Mouse (Mus musculus) lung, adult 2 months (tissue): ENCODE measurements around the gene Svs1. TPM values are rescaled to one million over a fixed set of nuclear protein-coding genes. Genes with fewer than 3 reads are reported as not detected.

Experiments
- DNase-seq: peaks from one replicate; pipeline ENCODE4 v3.0.0; 2022
- H3K4me1 ChIP-seq: fragments of 200-500 bp; 2 replicates; pipeline ENCODE4 v1.6.1; 2011; ENCODE audit warnings: low read length; ENCODE audit not compliant: control insufficient read depth, insufficient read depth
- H3K4me3 ChIP-seq: fragments of 200-500 bp; replicated peaks from 2 replicates; pipeline ENCODE3; 2011; ENCODE audit warnings: low read depth, mild to moderate bottlenecking, control low read depth, low read length; ENCODE audit errors: extremely low read depth
- CTCF ChIP-seq: fragments of 200-500 bp; IDR thresholded peaks from 2 replicates; pipeline ENCODE4 v1.5.1; 2011; ENCODE audit warnings: mild to moderate bottlenecking, low read length, control low read depth; ENCODE audit not compliant: insufficient read depth
- POLR2A ChIP-seq: fragments of 200-500 bp; IDR thresholded peaks from 2 replicates; pipeline ENCODE4 v1.6.1; 2011; ENCODE audit warnings: low read depth, mild to moderate bottlenecking, control low read depth, low read length, borderline replicate concordance; ENCODE audit errors: extremely low read depth
- WGBS: fragments of 180-500 bp; shearing (Covaris S2); methylation state at CpG from one replicate; pipeline ENCODE4 v1.1.7; 2018; 5-methylcytosine and 5-hydroxymethylcytosine counted together
- polyA plus RNA-seq: library from polyadenylated mRNA; depleted of rRNA; stranded (reverse); fragments of >200 nt; gene quantifications from 2 replicates; pipeline ENCODE4 v1.2.3, GENCODE M21; 2012

Svs1 gene
- polyA plus RNA-seq, 1 experiment: not detected

- Histone ChIP-seq H3K4me1 (no peaks in the 10 kb centered on the region), H3K4me3 (no peak overlapping the region)
- no peak for TF ChIP-seq CTCF
- no peak for TF ChIP-seq POLR2A
- WGBS: 49% methylated on average over 7 of the region's 7 CpGs
- no peak for DNase-seq
Measured at GRCm38 (mm10) chr6:49009161-49009555, 22.5 kb downstream of the Svs1 start.

- WGBS: 87% methylated on average over 1 of the region's 1 CpGs
- TF ChIP-seq CTCF (no peak), POLR2A (no peak)
- Histone ChIP-seq H3K4me1 (no peaks in the 10 kb centered on the region), H3K4me3 (no peak overlapping the region)
- DNase-seq: no peak
Measured at GRCm38 (mm10) chr6:49009665-49010064, 23.0 kb downstream of the Svs1 start.

GRCm38 (mm10) chr6:49011191-49011590 is 24.5 kb downstream of the Svs1 start:
- TF ChIP-seq CTCF (no peak), POLR2A (no peak)
- no peak overlapping the region for H3K4me3 ChIP-seq
- no peaks in the 10 kb centered on the region for H3K4me1 ChIP-seq
- 62% methylated on average over 5 of the region's 5 CpGs for WGBS
- DNase-seq: no peak

GRCm38 (mm10) chr6:49013023-49013422 is 26.4 kb downstream of the Svs1 start:
- no peak for DNase-seq
- TF ChIP-seq CTCF (no peak), POLR2A (no peak)
- WGBS: 77% methylated on average over 4 of the region's 4 CpGs
- Histone ChIP-seq H3K4me1 (peaks cover 2% of the 10 kb centered on the region; the same call in 1 of the 2 replicates), H3K4me3 (no peak overlapping the region)

- WGBS: 79% methylated on average over 3 of the region's 3 CpGs
- peaks cover 2% of the 10 kb centered on the region; the same call in 1 of the 2 replicates for H3K4me1 ChIP-seq
- no peak overlapping the region for H3K4me3 ChIP-seq
- TF ChIP-seq POLR2A (no peak), CTCF (no peak)
- DNase-seq: no peak
Measured at GRCm38 (mm10) chr6:49013458-49013857, 26.8 kb downstream of the Svs1 start.

- Histone ChIP-seq H3K4me1 (peaks cover 2% of the 10 kb centered on the region; the same call in 1 of the 2 replicates), H3K4me3 (no peak overlapping the region)
- TF ChIP-seq CTCF (no peak), POLR2A (no peak)
- 23% methylated on average over 12 of the region's 12 CpGs for WGBS
- no peak for DNase-seq
Measured at GRCm38 (mm10) chr6:49017150-49017549, 30.5 kb downstream of the Svs1 start.

- H3K4me1 ChIP-seq: peaks cover 2% of the 10 kb centered on the region; the same call in 1 of the 2 replicates
- no peak overlapping the region for H3K4me3 ChIP-seq
- DNase-seq: no peak
- WGBS: 96% methylated on average over 1 of the region's 1 CpGs
- no peak for TF ChIP-seq POLR2A
Measured at GRCm38 (mm10) chr6:49019341-49019740, 32.7 kb downstream of the Svs1 start.

- H3K4me1 ChIP-seq: peaks cover 2% of the 10 kb centered on the region; the same call in 1 of the 2 replicates
- no peak for DNase-seq
- H3K4me3 ChIP-seq: no peak overlapping the region
- TF ChIP-seq CTCF (no peak), POLR2A (no peak)
- 65% methylated on average over 14 of the region's 14 CpGs for WGBS
Measured at GRCm38 (mm10) chr6:49021141-49022012, 34.7 kb downstream of the Svs1 start.

GRCm38 (mm10) chr6:49022384-49022783 is 35.7 kb downstream of the Svs1 start:
- WGBS: 89% methylated on average over 2 of the region's 2 CpGs
- no peak overlapping the region for H3K4me3 ChIP-seq
- no peak for TF ChIP-seq POLR2A
- no peak for TF ChIP-seq CTCF
- no peak for DNase-seq
- H3K4me1 ChIP-seq: no peaks in the 10 kb centered on the region

- 81% methylated on average over 10 of the region's 10 CpGs for WGBS
Measured at GRCm38 (mm10) chr6:49023315-49023714, 36.7 kb downstream of the Svs1 start.

More at GRCm38 (mm10) chr6:49023315-49023714, 36.7 kb downstream of the Svs1 start:
- H3K4me3 ChIP-seq: no peak overlapping the region
- no peaks in the 10 kb centered on the region for H3K4me1 ChIP-seq
- no peak for TF ChIP-seq POLR2A
- no peak for TF ChIP-seq CTCF
- DNase-seq: no peak
